Mouse (Mus musculus) stomach, postnatal 0 days (tissue): ENCODE results near the gene Fuk.

Experiments
- CTCF ChIP-seq: IDR thresholded peaks from 2 replicates; pipeline ENCODE4 v1.5.1; 2016; ENCODE audit warnings: antibody characterized with exemption, low read depth, mild to moderate bottlenecking, moderate library complexity
- EP300 ChIP-seq: optimal IDR thresholded peaks from 2 replicates; pipeline ENCODE3; 2016; ENCODE audit warnings: antibody characterized with exemption

DNA sequence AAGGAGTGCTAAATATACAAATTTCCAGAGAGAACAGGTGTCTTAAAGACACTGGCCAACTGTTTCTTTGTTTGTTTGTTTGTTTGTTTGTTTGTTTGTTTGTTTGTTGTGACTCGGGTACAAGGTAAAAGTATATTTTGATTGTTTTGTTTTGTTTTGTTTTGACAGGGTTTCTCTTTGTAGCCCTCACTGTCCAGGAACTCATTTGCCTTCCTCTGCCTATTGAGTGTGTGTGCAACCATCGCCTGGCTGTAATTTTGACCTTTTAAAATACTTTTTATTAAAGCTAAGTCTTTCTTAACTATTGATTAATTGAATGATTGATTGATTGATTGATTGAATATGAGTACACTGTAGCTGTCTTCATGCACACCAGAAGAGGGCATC, 284 bp upstream of the Fuk start:
- TF ChIP-seq CTCF (no peak), EP300 (no peak)
